Mouse (Mus musculus) olfactory bulb, adult 2 months (tissue): ENCODE data around the gene Cyct.

Source experiments
- CTCF ChIP-seq: fragments of 200-500 bp; IDR thresholded peaks from 2 replicates; pipeline ENCODE4 v1.5.1; 2012; ENCODE audit warnings: low read depth, mild to moderate bottlenecking, low read length, moderate library complexity; ENCODE audit not compliant: insufficient read depth
- POLR2A ChIP-seq: fragments of 200-500 bp; IDR thresholded peaks from 2 replicates; pipeline ENCODE4 v1.6.1; 2012; ENCODE audit warnings: mild to moderate bottlenecking, low read depth, low read length, moderate library complexity; ENCODE audit not compliant: insufficient read depth

- TF ChIP-seq CTCF (no peak), POLR2A (no peak)
These were observed 12.4 kb downstream of the Cyct start for GRCm38 (mm10) chr2:76347839-76348238.
